Mouse (Mus musculus) embryonic facial prominence, embryonic 10.5 days (tissue): ENCODE results near the gene Mapkapk3. TPM values are rescaled to one million over a fixed set of nuclear protein-coding genes. Genes with fewer than 3 reads are reported as not detected.

Source experiments
- DNase-seq: peaks from one replicate; pipeline ENCODE4 v3.0.0-alpha.2; 2017; ENCODE audit warnings: low spot score
- H3K27ac ChIP-seq: fragments of 300-500 bp; sonication (generic); replicated peaks from 2 replicates; pipeline ENCODE4 v1.5.1; 2016; ENCODE audit warnings: mild to moderate bottlenecking
- H3K27me3 ChIP-seq: fragments of 300-500 bp; sonication (generic); replicated peaks from 2 replicates; pipeline ENCODE4 v1.6.1; 2016; ENCODE audit warnings: low read depth, mild to moderate bottlenecking; ENCODE audit not compliant: poor library complexity, severe bottlenecking
- H3K36me3 ChIP-seq: fragments of 300-500 bp; sonication (generic); replicated peaks from 2 replicates; pipeline ENCODE4 v1.6.1; 2016; ENCODE audit warnings: mild to moderate bottlenecking, moderate library complexity
- H3K4me1 ChIP-seq: fragments of 300-500 bp; sonication (generic); 2 replicates; pipeline ENCODE4 v1.6.1; 2016
- H3K4me3 ChIP-seq: fragments of 300-500 bp; sonication (generic); 2 replicates; pipeline ENCODE4 v1.5.1; 2016; ENCODE audit warnings: mild to moderate bottlenecking, moderate library complexity
- H3K9me3 ChIP-seq: fragments of 300-500 bp; sonication (generic); 2 replicates; pipeline ENCODE4 v1.6.1; 2016; ENCODE audit warnings: mild to moderate bottlenecking
- WGBS: fragments of 180-500 bp; shearing (Covaris S2); methylation state at CpG from one replicate; pipeline ENCODE4 v1.1.7; 2016; 5-methylcytosine and 5-hydroxymethylcytosine counted together
- polyA plus RNA-seq: library from polyadenylated mRNA; unstranded; fragments of >200 nt; fragmentation: Nextera tagmentation; extraction: Ambion mirVana; gene quantifications from 2 replicates; pipeline ENCODE4 v1.2.1, GENCODE M21; 2016

Mapkapk3 gene
- 4.9 and 5.1 TPM in 2 replicates for polyA plus RNA-seq

DNA sequence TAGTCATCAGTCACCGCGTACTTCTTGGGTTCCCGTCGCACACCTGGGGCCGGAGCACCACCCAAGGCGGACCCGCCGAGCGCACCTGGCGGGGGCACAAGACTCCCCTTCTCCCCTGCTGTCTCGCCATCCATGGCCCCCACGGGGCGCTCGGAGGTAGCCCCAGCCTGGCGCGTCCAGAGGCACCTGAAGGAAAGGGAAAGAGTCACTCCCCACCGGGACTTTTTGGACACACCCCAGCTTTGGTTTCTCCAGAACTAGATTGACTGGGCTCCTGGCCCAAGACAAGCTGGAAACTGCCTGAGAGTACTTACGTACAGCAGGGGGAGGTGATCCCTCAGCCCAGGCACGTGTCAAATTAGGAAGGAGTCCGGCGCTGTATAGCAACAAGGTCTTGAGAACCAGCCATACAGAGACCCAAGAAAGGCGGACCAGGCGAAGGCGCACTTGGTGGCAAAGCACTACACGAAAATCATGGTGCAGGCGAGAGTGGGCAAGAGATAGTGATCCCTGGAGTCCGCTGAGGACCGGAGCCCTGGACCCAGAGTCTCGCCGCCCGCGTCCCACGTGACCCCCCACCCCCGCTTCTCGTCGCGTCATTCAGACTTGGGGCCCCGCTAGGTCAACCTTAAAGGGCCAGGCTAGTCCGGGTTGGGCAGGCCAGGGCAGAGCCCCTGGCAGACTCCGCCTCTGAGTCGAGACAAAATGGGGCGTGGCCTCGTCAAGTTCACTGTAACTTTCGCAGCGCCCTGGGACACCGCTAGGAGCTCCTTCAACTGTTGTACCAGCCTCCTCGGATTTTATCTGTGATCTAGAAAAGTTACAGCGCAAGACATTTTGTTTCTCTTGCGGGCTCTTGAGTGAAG, at the start of gene Mapkapk3:
Mapkapk3 (minus strand) TSS at position 667 of the 866 bp plus-strand sequence.
- H3K36me3 ChIP-seq: no peaks in the 10 kb centered on the region
- WGBS: 3% methylated on average over 49 of the region's 49 CpGs
- peak; percentile 87 for DNase-seq
- peaks cover 41% of the 10 kb centered on the region for H3K4me1 ChIP-seq
- H3K27ac ChIP-seq: peak within 1 kb of the TSS; percentile 53
- H3K4me3 ChIP-seq: peak within 1 kb of the TSS; percentile 65
- H3K9me3 ChIP-seq: no peaks in the 10 kb centered on the region
- peaks cover 29% of the 10 kb centered on the region for H3K27me3 ChIP-seq

DNA sequence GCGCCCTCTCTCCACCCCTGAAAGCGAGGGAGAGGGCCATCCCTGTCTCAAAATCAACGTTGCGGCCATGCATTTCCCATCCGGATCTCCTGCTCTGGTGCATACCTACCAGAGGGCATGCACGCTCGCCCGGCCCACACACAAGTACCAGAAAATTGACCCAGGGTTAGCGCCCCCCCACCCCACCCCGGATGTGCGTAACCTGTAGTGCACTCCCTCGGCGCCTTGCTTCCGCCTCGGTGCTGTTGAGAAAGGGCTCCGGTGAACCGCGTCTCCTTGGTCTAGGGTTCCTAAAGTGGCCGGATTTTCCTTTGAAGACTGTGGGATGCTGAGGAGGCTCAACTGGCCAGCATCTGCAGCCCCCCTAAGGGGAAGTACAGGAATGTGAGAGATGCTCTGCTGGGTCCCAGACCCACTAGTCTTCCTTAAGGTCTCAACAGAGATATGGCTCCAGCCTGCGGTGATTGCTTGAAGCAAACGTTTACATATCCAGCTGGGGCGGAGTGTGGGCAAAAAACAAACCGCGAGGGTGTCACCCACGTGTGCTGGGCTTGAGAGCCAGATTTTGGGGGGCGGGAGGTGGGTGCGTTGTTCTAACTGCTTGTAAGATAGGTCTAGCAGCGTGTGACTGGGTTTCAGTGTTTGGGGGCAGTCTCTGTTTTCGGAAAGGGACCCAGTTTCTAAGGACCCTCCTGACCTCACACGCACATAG, 48.7 kb upstream of the Mapkapk3 start, which contains the start of gene Hemk1:
Hemk1 (minus strand) TSS at position 179 of the 712 bp plus-strand sequence.
- Histone ChIP-seq H3K36me3 (no peaks in the 10 kb centered on the region; the same call in 1 of the 2 replicates), H3K9me3 (no peaks in the 10 kb centered on the region), H3K4me1 (peaks cover 31% of the 10 kb centered on the region), H3K4me3 (peak within 1 kb of the TSS; percentile 74), H3K27me3 (peaks cover 25% of the 10 kb centered on the region), H3K27ac (peak within 1 kb of the TSS; percentile 85)
- DNase-seq: peak; percentile 87
- WGBS: 5% methylated on average over 30 of the region's 30 CpGs

DNA sequence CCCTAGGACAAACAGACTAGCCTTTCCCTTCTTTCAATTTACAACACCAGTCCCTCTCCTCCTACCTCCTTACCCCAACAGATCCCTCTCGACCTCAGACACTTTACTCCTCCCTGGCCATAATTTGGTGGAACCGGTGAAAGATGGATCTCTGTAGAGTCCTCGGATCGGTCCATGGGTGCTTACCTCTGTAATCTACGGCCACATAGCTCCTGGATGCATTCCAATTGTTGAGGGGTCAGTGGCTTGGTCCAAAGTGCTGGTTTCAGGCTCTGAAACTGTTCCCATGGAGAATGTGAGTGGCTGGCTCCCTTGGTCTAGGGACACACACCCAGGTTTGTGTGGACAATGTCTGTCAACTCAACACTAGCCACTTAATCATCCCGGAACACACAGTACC, 46.7 kb upstream of the Mapkapk3 start:
- no peak for DNase-seq
- Histone ChIP-seq H3K4me3 (no peak overlapping the region), H3K27ac (no peak overlapping the region), H3K9me3 (no peaks in the 10 kb centered on the region), H3K4me1 (peaks cover 31% of the 10 kb centered on the region), H3K27me3 (peaks cover 6% of the 10 kb centered on the region), H3K36me3 (peaks cover 12% of the 10 kb centered on the region)
- WGBS: 87% methylated on average over 6 of the region's 6 CpGs

DNA sequence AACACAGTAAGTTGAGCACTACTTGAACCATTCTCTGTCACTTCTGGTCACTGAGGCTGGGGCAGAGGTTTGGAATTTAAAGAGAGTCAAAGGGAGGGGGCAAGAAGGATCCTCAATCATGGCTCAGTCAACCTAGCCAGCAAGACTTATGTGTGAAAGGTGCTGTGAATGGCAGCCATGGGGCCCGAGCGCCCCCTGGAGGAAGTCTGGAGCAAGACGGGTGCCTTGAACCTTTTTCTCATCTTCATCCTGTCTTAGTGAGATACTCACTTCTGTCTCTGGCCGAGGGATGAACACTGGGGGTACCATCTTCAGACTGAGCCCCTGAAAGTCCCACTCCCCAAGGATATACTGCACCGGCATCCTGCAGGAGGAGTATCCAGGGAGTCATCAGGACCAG, 46.2 kb upstream of the Mapkapk3 start:
- Histone ChIP-seq H3K4me1 (peaks cover 28% of the 10 kb centered on the region), H3K9me3 (no peaks in the 10 kb centered on the region), H3K27me3 (peaks cover 1% of the 10 kb centered on the region), H3K36me3 (peaks cover 12% of the 10 kb centered on the region), H3K4me3 (no peak overlapping the region), H3K27ac (no peak overlapping the region)
- WGBS: 14% methylated on average over 5 of the region's 5 CpGs
- peak; percentile 70 for DNase-seq

DNA sequence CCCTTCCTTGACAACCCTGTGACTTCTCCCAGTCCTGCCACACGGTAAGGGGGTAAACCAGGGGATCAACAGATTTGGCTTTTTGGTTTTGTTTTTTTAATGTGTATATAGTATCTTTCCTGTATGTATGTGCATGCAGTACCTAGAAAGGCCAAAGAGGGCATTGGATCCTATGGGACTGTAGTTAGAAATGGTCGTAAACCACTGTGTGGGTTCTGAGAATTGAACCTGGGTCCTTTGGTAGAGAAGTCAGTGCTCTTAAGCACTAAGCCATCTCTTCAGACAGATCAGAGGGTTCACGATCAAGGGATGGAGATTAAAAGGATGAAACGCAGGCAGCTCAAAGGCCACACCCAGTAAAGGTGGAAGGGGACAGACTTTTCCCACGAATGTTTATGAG, 45.4 kb upstream of the Mapkapk3 start:
- Histone ChIP-seq H3K27me3 (no peaks in the 10 kb centered on the region), H3K9me3 (no peaks in the 10 kb centered on the region), H3K4me1 (peaks cover 19% of the 10 kb centered on the region), H3K36me3 (peaks cover 12% of the 10 kb centered on the region), H3K4me3 (no peak overlapping the region), H3K27ac (no peak overlapping the region)
- WGBS: 87% methylated on average over 5 of the region's 5 CpGs
- DNase-seq: no peak

DNA sequence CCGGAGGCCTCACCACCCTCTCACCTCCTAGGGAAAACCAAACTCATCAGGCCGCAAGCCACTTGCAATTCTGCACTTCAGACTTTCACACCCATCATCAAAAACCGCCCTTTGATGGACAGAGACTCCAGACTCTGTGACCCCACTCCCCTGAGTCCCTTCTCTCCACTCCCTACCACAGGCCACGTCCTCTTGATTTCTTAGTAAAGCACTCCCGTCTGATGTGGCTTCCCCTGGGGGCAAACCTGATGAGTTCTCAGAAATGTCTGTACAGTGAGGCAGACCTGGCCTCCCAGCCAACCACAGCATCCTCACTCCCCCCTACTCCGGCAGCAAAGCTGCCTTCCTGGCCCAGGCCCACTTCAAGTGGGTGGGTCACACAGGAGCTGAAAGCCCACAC, 44.7 kb upstream of the Mapkapk3 start:
- 83% methylated on average over 6 of the region's 6 CpGs for WGBS
- no peak overlapping the region for H3K27ac ChIP-seq
- H3K4me3 ChIP-seq: no peak overlapping the region
- H3K4me1 ChIP-seq: peaks cover 17% of the 10 kb centered on the region
- no peaks in the 10 kb centered on the region for H3K27me3 ChIP-seq
- no peaks in the 10 kb centered on the region for H3K9me3 ChIP-seq
- DNase-seq: no peak
- H3K36me3 ChIP-seq: peaks cover 12% of the 10 kb centered on the region

DNA sequence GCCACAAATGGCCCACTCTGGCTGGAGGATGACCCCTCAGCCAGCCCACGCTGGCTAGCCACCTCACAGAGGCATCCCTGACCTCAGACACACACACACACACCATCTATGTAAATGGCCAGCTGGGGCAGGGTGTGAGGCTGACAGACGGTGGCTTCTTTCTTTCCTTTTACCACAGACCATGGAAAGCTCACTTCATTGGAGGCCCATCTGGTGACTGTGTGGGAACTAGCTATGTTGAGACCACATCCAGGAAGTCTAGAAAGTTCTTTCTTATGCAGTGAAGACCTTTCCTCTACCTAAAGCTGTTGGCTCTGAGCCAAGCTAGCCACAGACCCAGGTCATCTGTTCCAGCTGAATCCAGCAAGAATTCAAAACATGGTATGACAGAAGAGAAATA, 44.0 kb upstream of the Mapkapk3 start:
- 79% methylated on average over 2 of the region's 2 CpGs for WGBS
- Histone ChIP-seq H3K27me3 (no peaks in the 10 kb centered on the region), H3K9me3 (no peaks in the 10 kb centered on the region), H3K4me1 (peaks cover 13% of the 10 kb centered on the region), H3K4me3 (no peak overlapping the region), H3K36me3 (peaks cover 13% of the 10 kb centered on the region), H3K27ac (no peak overlapping the region)
- no peak for DNase-seq

DNA sequence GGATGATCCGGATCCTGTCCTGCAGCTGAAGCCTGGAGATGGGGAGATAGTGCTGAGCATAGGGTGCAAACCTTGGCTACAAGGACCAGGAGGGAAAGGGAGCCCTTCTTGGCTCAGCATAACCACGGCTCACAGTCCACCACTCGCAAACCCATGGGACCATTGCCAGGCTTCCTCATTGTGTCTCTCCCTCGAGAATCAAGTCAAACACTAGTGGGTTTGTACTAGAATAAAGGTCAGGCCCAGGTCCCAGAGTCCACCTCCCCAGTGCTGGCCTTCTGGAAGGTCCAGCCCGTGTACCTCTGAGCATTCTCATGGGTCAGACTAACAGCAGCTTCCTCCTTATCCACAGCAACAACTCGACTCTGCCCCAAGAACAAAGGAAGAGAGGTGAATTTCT, 41.1 kb upstream of the Mapkapk3 start:
- H3K4me1 ChIP-seq: no peaks in the 10 kb centered on the region
- no peaks in the 10 kb centered on the region for H3K27me3 ChIP-seq
- no peak overlapping the region for H3K27ac ChIP-seq
- WGBS: 84% methylated on average over 6 of the region's 6 CpGs
- DNase-seq: no peak
- no peaks in the 10 kb centered on the region for H3K9me3 ChIP-seq
- peaks cover 27% of the 10 kb centered on the region for H3K36me3 ChIP-seq
- no peak overlapping the region for H3K4me3 ChIP-seq

DNA sequence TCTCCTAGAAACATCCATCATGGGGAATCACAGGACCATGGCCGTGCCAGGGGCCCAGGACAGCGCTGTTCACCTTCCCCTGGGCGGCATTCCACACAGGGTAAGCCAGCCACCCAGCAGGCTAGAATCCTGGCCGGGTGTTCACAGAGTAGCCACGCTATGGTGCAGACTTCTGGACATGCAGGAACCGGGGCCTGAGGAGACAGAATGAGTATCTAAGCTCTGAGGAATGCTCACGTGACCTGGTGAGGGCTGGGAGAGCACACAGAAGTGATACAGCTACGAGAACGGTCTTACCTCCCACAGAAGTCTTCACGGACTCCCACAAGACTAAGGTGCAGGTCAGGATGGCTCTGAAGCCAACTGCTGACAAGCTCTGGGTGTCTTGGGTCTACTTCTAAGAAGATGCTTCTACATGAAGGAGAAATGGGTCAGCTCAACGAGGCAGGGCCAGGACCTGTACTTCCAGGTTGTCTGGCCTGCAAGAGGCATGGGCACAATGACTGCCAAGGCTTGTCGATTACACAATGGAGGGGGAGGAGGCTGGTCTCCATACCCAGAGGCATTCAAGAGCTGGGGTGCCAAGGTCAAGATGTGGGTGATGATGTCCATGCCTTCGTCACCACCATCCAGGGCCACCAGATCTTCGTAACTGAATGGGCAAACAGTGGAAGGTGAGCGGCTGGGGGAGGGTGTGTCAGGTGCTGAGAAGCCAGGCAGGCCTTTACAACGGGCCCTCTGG, 38.4 kb upstream of the Mapkapk3 start:
- no peak for DNase-seq
- Histone ChIP-seq H3K27me3 (no peaks in the 10 kb centered on the region), H3K4me1 (0 out of 2 replicates have a peak, but pooled peaks cover 2% of the 10 kb centered on the region), H3K9me3 (no peaks in the 10 kb centered on the region), H3K4me3 (no peak overlapping the region), H3K27ac (no peak overlapping the region), H3K36me3 (peaks cover 27% of the 10 kb centered on the region)
- 90% methylated on average over 16 of the region's 16 CpGs for WGBS

DNA sequence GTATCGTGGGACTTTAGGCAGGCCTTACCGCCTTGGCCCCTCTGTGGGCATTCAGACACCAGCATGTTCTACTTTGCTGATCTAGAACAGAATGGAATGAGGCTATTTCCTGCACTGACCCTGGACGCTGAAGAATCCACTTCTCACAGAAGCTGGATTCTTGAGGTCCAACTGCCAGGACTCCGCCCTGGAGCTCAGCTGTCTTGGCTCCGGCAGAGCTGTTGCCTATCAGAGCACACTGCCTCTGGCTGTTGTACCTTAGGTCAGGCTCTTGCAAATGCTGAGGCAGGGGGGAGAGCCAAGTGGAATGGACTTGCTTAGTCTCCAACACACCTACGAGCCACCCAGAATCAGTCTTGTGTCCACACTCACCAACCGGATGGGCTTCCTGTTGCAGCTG, 36.2 kb upstream of the Mapkapk3 start:
- H3K4me3 ChIP-seq: no peak overlapping the region
- H3K4me1 ChIP-seq: 0 out of 2 replicates have a peak, but pooled peaks cover 2% of the 10 kb centered on the region
- H3K9me3 ChIP-seq: no peaks in the 10 kb centered on the region
- H3K27me3 ChIP-seq: no peaks in the 10 kb centered on the region
- H3K36me3 ChIP-seq: peaks cover 15% of the 10 kb centered on the region
- no peak overlapping the region for H3K27ac ChIP-seq
- WGBS: 84% methylated on average over 7 of the region's 7 CpGs
- DNase-seq: no peak

DNA sequence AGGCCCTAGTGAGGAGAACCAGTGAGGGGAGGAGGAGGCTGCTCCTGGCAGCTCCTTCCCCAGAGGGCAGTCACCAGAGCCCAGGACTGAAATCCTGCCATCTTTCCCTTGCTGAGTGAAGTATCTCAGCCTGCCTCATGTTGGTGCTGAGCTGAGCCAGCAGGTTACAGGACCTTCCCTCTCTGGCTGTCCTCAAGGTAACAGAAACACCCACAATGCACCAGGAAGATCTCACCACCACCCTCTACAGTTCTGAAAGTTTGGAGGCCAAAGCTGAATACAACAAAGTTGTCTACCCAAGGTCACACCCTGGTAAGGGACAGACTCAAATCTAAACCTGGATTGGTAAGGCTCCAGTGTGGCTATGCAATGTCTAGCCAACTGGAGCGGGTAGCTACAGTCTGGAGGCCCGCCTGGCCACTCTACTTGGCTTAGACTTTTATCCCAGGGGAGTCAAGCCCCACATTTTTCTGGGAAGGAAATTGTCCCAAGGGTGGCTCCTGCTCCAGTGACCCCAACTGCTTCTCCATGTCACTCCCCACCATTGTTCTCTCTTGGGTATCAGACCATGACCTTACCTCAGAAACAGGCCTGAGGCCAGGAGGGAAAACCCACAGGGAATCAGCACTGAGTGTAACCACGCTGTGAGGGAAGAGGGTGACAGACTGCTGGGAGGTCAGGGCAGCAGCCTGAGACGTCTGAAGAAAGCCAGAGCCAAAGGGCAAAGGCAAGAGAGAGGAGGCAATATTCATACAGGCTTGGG, 35.3 kb upstream of the Mapkapk3 start:
- Histone ChIP-seq H3K4me1 (0 out of 2 replicates have a peak, but pooled peaks cover 2% of the 10 kb centered on the region), H3K4me3 (no peak overlapping the region), H3K9me3 (no peaks in the 10 kb centered on the region), H3K36me3 (peaks cover 15% of the 10 kb centered on the region), H3K27me3 (no peaks in the 10 kb centered on the region), H3K27ac (no peak overlapping the region)
- no peak for DNase-seq
- whole genome bisulfite sequencing: 58% methylated on average over 4 of the region's 4 CpGs

DNA sequence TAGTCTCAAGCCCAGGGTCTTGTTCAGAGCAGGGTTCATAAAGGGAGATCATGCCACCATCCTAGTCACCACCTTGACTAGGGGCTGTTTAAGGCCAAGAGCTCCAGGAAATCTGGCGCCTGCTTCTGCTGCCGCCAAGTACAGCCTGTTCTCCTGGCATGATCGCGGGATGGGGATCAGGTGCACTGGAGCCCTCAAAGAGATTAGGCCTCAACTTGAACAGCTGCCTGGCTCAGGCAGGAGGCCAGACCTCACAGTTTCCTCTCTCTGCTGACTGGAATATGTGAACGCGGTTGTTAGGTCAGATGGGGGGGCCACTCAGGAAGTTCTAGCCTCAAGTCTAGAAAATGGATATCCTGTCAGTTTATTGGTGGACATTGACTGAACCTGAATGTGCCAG, 33.9 kb upstream of the Mapkapk3 start:
- no peaks in the 10 kb centered on the region for H3K27me3 ChIP-seq
- 88% methylated on average over 6 of the region's 6 CpGs for WGBS

More for the DNA sequence above, 33.9 kb upstream of the Mapkapk3 start:
- Histone ChIP-seq H3K4me3 (no peak overlapping the region), H3K36me3 (peaks cover 13% of the 10 kb centered on the region), H3K9me3 (no peaks in the 10 kb centered on the region), H3K27ac (no peak overlapping the region), H3K4me1 (0 out of 2 replicates have a peak, but pooled peaks cover 2% of the 10 kb centered on the region)
- DNase-seq: no peak
